Mouse (Mus musculus) erythroblast, embryonic 14.5 days (primary cell): ENCODE data around the gene B430306N03Rik.

Experiments
- GATA1 ChIP-seq: IDR thresholded peaks from 2 replicates; pipeline ENCODE4 v1.6.1; 2012; ENCODE audit warnings: low read length, inconsistent platforms, mixed read lengths
- TAL1 ChIP-seq: IDR thresholded peaks from 3 replicates; pipeline ENCODE4 v1.6.1; 2012; ENCODE audit warnings: low read length, inconsistent platforms, mixed read lengths

DNA sequence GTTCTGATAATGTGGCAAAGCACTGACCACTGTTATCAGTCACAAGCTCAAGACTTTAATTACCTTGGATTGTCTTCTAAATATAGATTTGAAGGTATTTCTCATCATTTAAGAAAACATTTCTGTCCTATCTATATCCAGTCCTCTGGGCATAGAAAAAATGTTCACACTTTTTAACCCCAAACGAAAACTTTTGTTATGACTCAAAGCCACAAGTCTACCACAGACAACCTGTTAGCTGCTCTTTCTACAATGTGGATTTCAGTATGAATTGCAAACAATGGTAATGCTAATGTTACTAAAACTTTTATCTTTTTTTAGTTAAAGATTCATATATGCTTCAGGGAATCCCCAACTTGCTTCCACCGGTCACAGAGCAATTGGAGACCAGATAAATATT is 16.6 kb downstream of the B430306N03Rik start:
- TF ChIP-seq GATA1, result no peak
- no peak for TF ChIP-seq TAL1
